Mouse (Mus musculus) limb, embryonic 10.5 days (tissue): Measurements from ENCODE around the gene Gabrd. TPM values are rescaled to one million over a fixed set of nuclear protein-coding genes. Genes with fewer than 3 reads are reported as not detected.

ENCODE experiments used
- DNase-seq: peaks from one replicate; pipeline ENCODE4 v3.0.0-alpha.2; 2017; ENCODE audit warnings: low spot score
- H3K27ac ChIP-seq: fragments of 300-500 bp; sonication (generic); 2 replicates; pipeline ENCODE4 v1.5.1; 2016; ENCODE audit warnings: mild to moderate bottlenecking
- H3K27me3 ChIP-seq: fragments of 300-500 bp; sonication (generic); 2 replicates; pipeline ENCODE4 v1.6.1; 2016; ENCODE audit warnings: low read depth, mild to moderate bottlenecking; ENCODE audit not compliant: poor library complexity, severe bottlenecking
- H3K36me3 ChIP-seq: fragments of 300-500 bp; sonication (generic); 2 replicates; pipeline ENCODE4 v1.6.1; 2016; ENCODE audit warnings: mild to moderate bottlenecking, moderate library complexity
- H3K4me1 ChIP-seq: fragments of 300-500 bp; sonication (generic); 2 replicates; pipeline ENCODE4 v1.6.1; 2016
- H3K4me3 ChIP-seq: fragments of 300-500 bp; sonication (generic); 2 replicates; pipeline ENCODE4 v1.5.1; 2016; ENCODE audit warnings: mild to moderate bottlenecking, moderate library complexity
- H3K9me3 ChIP-seq: fragments of 300-500 bp; sonication (generic); replicated peaks from 2 replicates; pipeline ENCODE4 v1.6.1; 2016; ENCODE audit warnings: mild to moderate bottlenecking
- WGBS: fragments of 180-500 bp; shearing (Covaris S2); methylation state at CpG from one replicate; pipeline ENCODE4 v1.1.7; 2016; 5-methylcytosine and 5-hydroxymethylcytosine counted together
- polyA plus RNA-seq: library from polyadenylated mRNA; unstranded; fragments of >200 nt; fragmentation: Nextera tagmentation; extraction: Ambion mirVana; gene quantifications from 2 replicates; pipeline ENCODE4 v1.2.1, GENCODE M21; 2016

The Gabrd gene
- polyA plus RNA-seq, 1 experiment from 2014 or later = not detected

GRCm38 (mm10) chr4:155412124-155412523 lies 14.2 kb upstream of the Gabrd start:
- 96% methylated on average over 6 of the region's 6 CpGs for WGBS
- Histone ChIP-seq H3K4me3 (no peak overlapping the region), H3K9me3 (no peaks in the 10 kb centered on the region), H3K36me3 (no peaks in the 10 kb centered on the region), H3K27ac (no peak overlapping the region), H3K27me3 (no peaks in the 10 kb centered on the region), H3K4me1 (peaks cover 17% of the 10 kb centered on the region)
- no peak for DNase-seq

- Histone ChIP-seq H3K4me1 (peaks cover 17% of the 10 kb centered on the region), H3K27me3 (no peaks in the 10 kb centered on the region), H3K36me3 (no peaks in the 10 kb centered on the region), H3K9me3 (no peaks in the 10 kb centered on the region), H3K27ac (peak within 1 kb of the TSS; percentile 83), H3K4me3 (peak within 1 kb of the TSS; percentile 72)
- peak; percentile 95 for DNase-seq
- WGBS = 1% methylated on average over 35 of the region's 35 CpGs
Observed at GRCm38 (mm10) chr4:155409058-155409776, 11.3 kb upstream of the Gabrd start, which contains the start of gene Cfap74. Gene Cfap74 (plus strand): TSS chr4:155409190.

- Histone ChIP-seq H3K4me1 (peaks cover 17% of the 10 kb centered on the region), H3K36me3 (no peaks in the 10 kb centered on the region), H3K27ac (peak overlapping the region; percentile 83), H3K27me3 (no peaks in the 10 kb centered on the region), H3K4me3 (peak overlapping the region; percentile 72), H3K9me3 (no peaks in the 10 kb centered on the region)
- 2% methylated on average over 8 of the region's 8 CpGs for WGBS
- no peak for DNase-seq
Observed at GRCm38 (mm10) chr4:155408695-155409057, 10.8 kb upstream of the Gabrd start.

GRCm38 (mm10) chr4:155402489-155402888 lies 4.6 kb upstream of the Gabrd start:
- Histone ChIP-seq H3K27ac (no peak overlapping the region), H3K36me3 (no peaks in the 10 kb centered on the region), H3K4me1 (peaks cover 14% of the 10 kb centered on the region), H3K9me3 (no peaks in the 10 kb centered on the region), H3K27me3 (peaks cover 34% of the 10 kb centered on the region), H3K4me3 (no peak overlapping the region)
- 70% methylated on average over 1 of the region's 1 CpGs for WGBS
- no peak for DNase-seq

- H3K9me3 ChIP-seq = no peaks in the 10 kb centered on the region
- WGBS = 77% methylated on average over 7 of the region's 7 CpGs
- H3K36me3 ChIP-seq = no peaks in the 10 kb centered on the region
- H3K4me3 ChIP-seq = no peak overlapping the region
- peaks cover 14% of the 10 kb centered on the region for H3K4me1 ChIP-seq
- H3K27ac ChIP-seq = no peak overlapping the region
- H3K27me3 ChIP-seq = peaks cover 46% of the 10 kb centered on the region
- DNase-seq = no peak
Observed at GRCm38 (mm10) chr4:155401121-155401520, 3.2 kb upstream of the Gabrd start.

GRCm38 (mm10) chr4:155398222-155398540 lies 269 bp upstream of the Gabrd start:
- Histone ChIP-seq H3K9me3 (no peaks in the 10 kb centered on the region), H3K36me3 (no peaks in the 10 kb centered on the region), H3K27me3 (peaks cover 55% of the 10 kb centered on the region), H3K27ac (no peak overlapping the region), H3K4me3 (peak overlapping the region; percentile 42), H3K4me1 (peaks cover 11% of the 10 kb centered on the region)
- WGBS = 3% methylated on average over 9 of the region's 9 CpGs
- DNase-seq = no peak

- peaks cover 9% of the 10 kb centered on the region for H3K4me1 ChIP-seq
- peaks cover 55% of the 10 kb centered on the region for H3K27me3 ChIP-seq
- no peak overlapping the region for H3K4me3 ChIP-seq
- no peak overlapping the region for H3K27ac ChIP-seq
- WGBS = 85% methylated on average over 4 of the region's 4 CpGs
- no peak for DNase-seq
- no peaks in the 10 kb centered on the region for H3K9me3 ChIP-seq
- no peaks in the 10 kb centered on the region for H3K36me3 ChIP-seq
Observed at GRCm38 (mm10) chr4:155396751-155397150, 1.2 kb downstream of the Gabrd start.

- 86% methylated on average over 5 of the region's 5 CpGs for WGBS
- Histone ChIP-seq H3K27me3 (peaks cover 50% of the 10 kb centered on the region), H3K9me3 (no peaks in the 10 kb centered on the region), H3K4me1 (peaks cover 9% of the 10 kb centered on the region), H3K4me3 (no peak overlapping the region), H3K27ac (no peak overlapping the region), H3K36me3 (no peaks in the 10 kb centered on the region)
- no peak for DNase-seq
Observed at GRCm38 (mm10) chr4:155395471-155395870, 2.4 kb downstream of the Gabrd start.

- WGBS = 85% methylated on average over 8 of the region's 8 CpGs
Observed at GRCm38 (mm10) chr4:155387166-155387565, 10.7 kb downstream of the Gabrd start.

GRCm38 (mm10) chr4:155383326-155383725 lies 14.6 kb downstream of the Gabrd start:
- Histone ChIP-seq H3K9me3 (no peaks in the 10 kb centered on the region), H3K27me3 (peaks cover 19% of the 10 kb centered on the region; the same call in 1 of the 2 replicates), H3K4me1 (peaks cover 5% of the 10 kb centered on the region; the same call in 1 of the 2 replicates), H3K4me3 (no peak overlapping the region), H3K36me3 (no peaks in the 10 kb centered on the region), H3K27ac (no peak overlapping the region)
- DNase-seq = no peak
- WGBS = 86% methylated on average over 4 of the region's 4 CpGs

More at GRCm38 (mm10) chr4:155387166-155387565, 10.7 kb downstream of the Gabrd start:
- Histone ChIP-seq H3K27ac (no peak overlapping the region), H3K27me3 (peaks cover 10% of the 10 kb centered on the region; the same call in 1 of the 2 replicates), H3K4me3 (no peak overlapping the region), H3K36me3 (no peaks in the 10 kb centered on the region), H3K9me3 (no peaks in the 10 kb centered on the region), H3K4me1 (peaks cover 3% of the 10 kb centered on the region; the same call in 1 of the 2 replicates)
- DNase-seq = no peak

- H3K4me3 ChIP-seq = no peak overlapping the region
- H3K27ac ChIP-seq = no peak overlapping the region
- WGBS = 35% methylated on average over 9 of the region's 9 CpGs
- DNase-seq = no peak
- peaks cover 5% of the 10 kb centered on the region; the same call in 1 of the 2 replicates for H3K4me1 ChIP-seq
- no peaks in the 10 kb centered on the region for H3K9me3 ChIP-seq
- H3K27me3 ChIP-seq = peaks cover 19% of the 10 kb centered on the region; the same call in 1 of the 2 replicates
- H3K36me3 ChIP-seq = no peaks in the 10 kb centered on the region
Observed at GRCm38 (mm10) chr4:155382752-155383151, 15.2 kb downstream of the Gabrd start.

- no peak overlapping the region for H3K27ac ChIP-seq
- no peaks in the 10 kb centered on the region for H3K36me3 ChIP-seq
- no peak for DNase-seq
- peaks cover 21% of the 10 kb centered on the region; the same call in 1 of the 2 replicates for H3K27me3 ChIP-seq
- no peak overlapping the region for H3K4me3 ChIP-seq
- H3K4me1 ChIP-seq = peaks cover 5% of the 10 kb centered on the region; the same call in 1 of the 2 replicates
- 50% methylated on average over 7 of the region's 7 CpGs for WGBS
- no peaks in the 10 kb centered on the region for H3K9me3 ChIP-seq
Observed at GRCm38 (mm10) chr4:155381974-155382373, 15.9 kb downstream of the Gabrd start.

- H3K4me3 ChIP-seq = no peak overlapping the region
- peaks cover 16% of the 10 kb centered on the region for H3K27me3 ChIP-seq
- no peaks in the 10 kb centered on the region for H3K36me3 ChIP-seq
- no peak overlapping the region for H3K27ac ChIP-seq
- WGBS = 79% methylated on average over 5 of the region's 5 CpGs
- no peak for DNase-seq
- H3K9me3 ChIP-seq = no peaks in the 10 kb centered on the region
- H3K4me1 ChIP-seq = no peaks in the 10 kb centered on the region
Observed at GRCm38 (mm10) chr4:155371797-155372735, 25.8 kb downstream of the Gabrd start.
